Mouse (Mus musculus): ENCODE results near the gene Tgfb3. TPM values are rescaled to one million over a fixed set of nuclear protein-coding genes. Genes with fewer than 3 reads are reported as not detected.
A peak's percentile ranks its signal among the peaks of the same experiment; 100 is the strongest.

Tgfb3 gene
- polyA plus RNA-seq, 1 experiment from 2014 or later = 12.1 TPM

DNA sequence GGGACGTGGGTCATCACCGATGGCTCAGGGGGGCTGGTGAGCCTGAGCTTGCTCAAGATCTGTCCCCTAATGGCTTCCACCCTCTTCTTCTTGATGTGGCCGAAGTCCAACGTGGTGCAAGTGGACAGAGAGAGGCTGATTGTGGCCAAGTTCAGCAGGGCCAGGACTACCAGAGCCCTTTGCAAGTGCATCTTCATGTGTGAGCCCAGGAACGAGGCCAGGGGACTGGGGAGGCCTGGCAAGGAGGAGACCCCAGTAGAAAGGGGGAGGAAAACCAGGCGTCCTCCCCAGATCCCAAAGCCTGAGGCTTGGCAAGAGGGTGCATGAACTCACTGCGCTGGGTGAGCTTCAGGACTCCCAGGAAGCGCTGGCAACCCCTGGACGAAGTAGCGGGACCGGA is 1.1 kb downstream of the Tgfb3 start:
- Histone ChIP-seq H3K27ac (no peak overlapping the region), H3K27me3 (replicated peaks) (no peaks in the 10 kb centered on the region), H3K9me3 (no peaks in the 10 kb centered on the region), H3K4me2 (replicated peaks) (peak overlapping the region; percentile 76), H3K9ac (peak overlapping the region; percentile 43), H3K36me3 (no peaks in the 10 kb centered on the region), H3K4me1 (peaks cover 30% of the 10 kb centered on the region), H3K4me3 (peak overlapping the region; percentile 9)
- 25% methylated on average over 11 of the region's 11 CpGs for WGBS
- no peak for ATAC-seq (ENCODE audit: low FRiP score, low read depth)

DNA sequence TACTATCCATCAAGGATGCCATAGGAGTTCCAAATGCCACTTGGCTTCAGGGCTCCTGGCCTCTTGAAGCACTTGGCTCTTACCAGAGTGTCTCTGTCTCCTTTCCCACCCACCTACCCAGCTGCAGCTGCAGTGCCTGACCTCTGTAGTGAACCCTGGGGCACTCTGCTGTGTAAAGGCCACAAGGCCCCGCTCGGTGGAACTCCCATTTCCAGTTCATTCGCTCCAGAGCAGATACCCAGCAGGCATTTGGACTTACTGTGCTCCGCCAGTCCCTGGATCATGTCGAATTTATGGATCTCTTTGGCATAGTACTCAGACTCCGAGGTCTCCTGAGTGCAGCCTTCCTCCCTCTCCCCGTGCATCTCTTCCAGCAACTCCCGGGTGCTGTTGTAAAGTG is 1.5 kb downstream of the Tgfb3 start:
- no peaks in the 10 kb centered on the region for H3K27me3 ChIP-seq (replicated peaks)
- no peaks in the 10 kb centered on the region for H3K9me3 ChIP-seq
- H3K4me2 ChIP-seq (replicated peaks) = peak overlapping the region; percentile 76
- WGBS = 13% methylated on average over 8 of the region's 8 CpGs
- peak overlapping the region; percentile 9 for H3K4me3 ChIP-seq
- H3K4me1 ChIP-seq = peaks cover 30% of the 10 kb centered on the region
- ATAC-seq (ENCODE audit: low FRiP score, low read depth) = no peak
- no peaks in the 10 kb centered on the region for H3K36me3 ChIP-seq
- H3K9ac ChIP-seq = peak overlapping the region; percentile 43; the same call in 1 of the 2 replicates
- no peak overlapping the region for H3K27ac ChIP-seq

- peak overlapping the region; percentile 0; the same call in 1 of the 2 replicates for H3K9ac ChIP-seq
Measured at GRCm38 (mm10) chr12:86076321-86076901, 2.4 kb downstream of the Tgfb3 start.

GRCm38 (mm10) chr12:86075358-86075757 is 3.5 kb downstream of the Tgfb3 start:
- no peak overlapping the region for H3K27ac ChIP-seq
- no peaks in the 10 kb centered on the region for H3K36me3 ChIP-seq
- H3K9me3 ChIP-seq = 0 out of 2 replicates have a peak, but pooled peaks cover 3% of the 10 kb centered on the region
- no peaks in the 10 kb centered on the region for H3K27me3 ChIP-seq (replicated peaks)
- WGBS = 93% methylated on average over 7 of the region's 7 CpGs
- ATAC-seq (ENCODE audit: low FRiP score, low read depth) = no peak
- H3K4me2 ChIP-seq (replicated peaks) = peak overlapping the region; percentile 76; the same call in 1 of the 2 replicates
- H3K4me3 ChIP-seq = no peak overlapping the region
- H3K4me1 ChIP-seq = peaks cover 30% of the 10 kb centered on the region
- no peak overlapping the region for H3K9ac ChIP-seq

More at GRCm38 (mm10) chr12:86076321-86076901, 2.4 kb downstream of the Tgfb3 start:
- ATAC-seq (ENCODE audit: low FRiP score, low read depth) = no peak
- peak overlapping the region; percentile 76 for H3K4me2 ChIP-seq (replicated peaks)
- H3K4me1 ChIP-seq = peaks cover 30% of the 10 kb centered on the region
- 0 out of 2 replicates have a peak, but pooled peaks cover 3% of the 10 kb centered on the region for H3K9me3 ChIP-seq
- no peaks in the 10 kb centered on the region for H3K36me3 ChIP-seq
- H3K27me3 ChIP-seq (replicated peaks) = no peaks in the 10 kb centered on the region
- 7% methylated on average over 13 of the region's 13 CpGs for WGBS
- no peak overlapping the region for H3K27ac ChIP-seq
- H3K4me3 ChIP-seq = peak overlapping the region; percentile 9

DNA sequence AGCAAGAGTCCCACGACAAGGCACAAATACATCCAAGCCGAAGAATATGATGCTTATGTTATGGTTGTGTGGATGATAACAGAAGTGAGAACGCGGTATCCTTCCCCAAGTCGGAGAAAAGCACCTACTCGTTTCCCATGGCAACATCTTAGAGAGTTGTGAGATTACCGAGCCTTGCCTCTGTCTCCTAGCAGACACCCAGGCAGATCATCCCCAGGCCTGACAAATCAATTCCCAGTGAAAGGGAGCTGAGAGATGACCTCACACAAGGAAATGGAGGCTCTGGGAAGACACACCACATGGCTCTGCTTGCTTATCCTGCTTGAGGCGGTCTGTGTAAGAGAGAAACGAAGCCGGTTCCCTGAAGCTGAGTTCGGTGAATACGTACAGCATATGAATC is 4.2 kb downstream of the Tgfb3 start:
- no peak overlapping the region for H3K4me2 ChIP-seq (replicated peaks)
- peaks cover 30% of the 10 kb centered on the region for H3K4me1 ChIP-seq
- 87% methylated on average over 12 of the region's 12 CpGs for WGBS
- no peaks in the 10 kb centered on the region for H3K27me3 ChIP-seq (replicated peaks)
- no peak for ATAC-seq (ENCODE audit: low FRiP score, low read depth)
- H3K27ac ChIP-seq = no peak overlapping the region
- no peak overlapping the region for H3K4me3 ChIP-seq
- H3K9me3 ChIP-seq = 0 out of 2 replicates have a peak, but pooled peaks cover 3% of the 10 kb centered on the region
- no peak overlapping the region for H3K9ac ChIP-seq
- no peaks in the 10 kb centered on the region for H3K36me3 ChIP-seq

DNA sequence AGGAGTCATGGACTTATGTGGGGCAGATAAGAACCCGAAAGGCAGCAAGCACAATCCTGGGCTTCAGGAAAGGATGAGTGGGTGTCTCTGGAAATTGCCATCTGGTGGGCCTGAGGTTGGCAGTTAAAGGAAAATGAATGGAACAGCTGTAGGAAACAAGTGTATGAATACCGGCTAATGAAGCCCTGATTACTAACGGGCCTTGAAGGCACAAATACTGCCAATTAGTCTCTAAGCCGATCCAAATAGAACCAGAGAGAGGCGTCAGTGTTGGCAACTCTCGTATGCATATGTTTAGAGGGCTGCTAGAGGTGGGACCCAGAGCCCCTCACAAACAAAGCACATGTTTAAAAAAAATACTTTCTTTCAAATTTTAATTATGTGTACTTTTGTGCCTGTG is 7.4 kb downstream of the Tgfb3 start:
- 77% methylated on average over 6 of the region's 6 CpGs for WGBS
- 0 out of 2 replicates have a peak, but pooled peaks cover 3% of the 10 kb centered on the region for H3K9me3 ChIP-seq

GRCm38 (mm10) chr12:86064796-86065195 is 14.0 kb downstream of the Tgfb3 start:
- H3K9me3 ChIP-seq = no peaks in the 10 kb centered on the region

More for the DNA sequence above, 7.4 kb downstream of the Tgfb3 start:
- Histone ChIP-seq H3K9ac (no peak overlapping the region), H3K36me3 (no peaks in the 10 kb centered on the region), H3K4me2 (replicated peaks) (no peak overlapping the region), H3K27me3 (replicated peaks) (no peaks in the 10 kb centered on the region), H3K4me1 (peaks cover 9% of the 10 kb centered on the region), H3K4me3 (no peak overlapping the region), H3K27ac (no peak overlapping the region)
- no peak for ATAC-seq (ENCODE audit: low FRiP score, low read depth)

GRCm38 (mm10) chr12:86059341-86059740 is 19.5 kb downstream of the Tgfb3 start:
- Histone ChIP-seq H3K36me3 (peaks cover 14% of the 10 kb centered on the region; the same call in 1 of the 2 replicates), H3K4me3 (no peak overlapping the region), H3K9ac (no peak overlapping the region), H3K9me3 (no peaks in the 10 kb centered on the region), H3K4me2 (replicated peaks) (no peak overlapping the region), H3K4me1 (no peaks in the 10 kb centered on the region), H3K27me3 (replicated peaks) (no peaks in the 10 kb centered on the region), H3K27ac (no peak overlapping the region)
- no peak for ATAC-seq (ENCODE audit: low FRiP score, low read depth)
- 85% methylated on average over 6 of the region's 6 CpGs for WGBS

More at GRCm38 (mm10) chr12:86064796-86065195, 14.0 kb downstream of the Tgfb3 start:
- ATAC-seq (ENCODE audit: low FRiP score, low read depth) = no peak
- Histone ChIP-seq H3K4me3 (no peak overlapping the region), H3K4me1 (no peaks in the 10 kb centered on the region), H3K4me2 (replicated peaks) (no peak overlapping the region), H3K27ac (no peak overlapping the region), H3K27me3 (replicated peaks) (no peaks in the 10 kb centered on the region), H3K36me3 (peaks cover 5% of the 10 kb centered on the region; the same call in 1 of the 2 replicates), H3K9ac (no peak overlapping the region)

DNA sequence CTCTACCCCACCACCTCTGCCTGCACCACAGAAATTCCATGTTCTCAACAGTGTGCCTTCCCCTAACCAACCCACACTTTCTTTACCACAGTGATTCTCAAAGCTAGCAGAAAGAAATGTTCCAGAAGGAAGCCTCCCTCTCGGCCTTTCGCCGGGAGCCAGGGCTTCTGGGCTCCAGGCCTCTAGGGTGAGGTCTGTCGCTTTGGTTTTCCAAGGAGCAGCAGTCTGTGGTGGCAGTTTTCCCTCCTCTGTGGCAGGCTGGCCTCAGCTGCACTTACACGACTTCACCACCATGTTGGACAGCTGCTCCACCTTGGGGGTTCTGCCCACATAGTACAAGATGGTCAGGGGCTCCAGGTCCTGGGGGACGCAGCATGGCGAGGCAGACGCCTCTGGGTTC is 21.3 kb downstream of the Tgfb3 start:
- Histone ChIP-seq H3K9ac (no peak overlapping the region), H3K4me1 (no peaks in the 10 kb centered on the region), H3K4me3 (no peak overlapping the region), H3K9me3 (no peaks in the 10 kb centered on the region), H3K27me3 (replicated peaks) (no peaks in the 10 kb centered on the region), H3K27ac (no peak overlapping the region), H3K4me2 (replicated peaks) (no peak overlapping the region), H3K36me3 (peaks cover 14% of the 10 kb centered on the region; the same call in 1 of the 2 replicates)
- no peak for ATAC-seq (ENCODE audit: low FRiP score, low read depth)
- 86% methylated on average over 8 of the region's 8 CpGs for WGBS

DNA sequence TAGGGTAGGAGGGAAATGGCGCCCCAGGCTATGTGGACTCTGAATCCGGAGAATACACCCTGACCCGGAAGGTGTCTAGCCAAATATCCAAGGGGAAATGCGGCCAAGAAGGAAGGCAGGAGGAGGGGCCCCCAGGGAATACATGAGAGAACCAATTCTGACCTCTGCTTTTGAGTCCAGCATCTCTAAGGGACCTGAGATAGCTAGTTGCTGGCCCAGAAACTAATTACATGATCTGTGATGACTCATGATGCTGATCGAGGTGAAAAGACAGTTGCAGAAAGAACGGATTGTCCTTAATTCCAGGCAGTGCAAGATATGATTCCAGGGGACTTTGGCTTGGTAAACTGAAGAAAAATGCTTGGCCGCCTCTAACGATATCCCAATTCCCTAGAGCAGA is 21.9 kb downstream of the Tgfb3 start:
- Histone ChIP-seq H3K36me3 (peaks cover 11% of the 10 kb centered on the region; the same call in 1 of the 2 replicates), H3K4me3 (no peak overlapping the region), H3K27ac (no peak overlapping the region), H3K4me1 (no peaks in the 10 kb centered on the region), H3K4me2 (replicated peaks) (no peak overlapping the region), H3K9ac (no peak overlapping the region), H3K9me3 (no peaks in the 10 kb centered on the region), H3K27me3 (replicated peaks) (no peaks in the 10 kb centered on the region)
- WGBS = 88% methylated on average over 8 of the region's 8 CpGs
- ATAC-seq (ENCODE audit: low FRiP score, low read depth) = no peak

DNA sequence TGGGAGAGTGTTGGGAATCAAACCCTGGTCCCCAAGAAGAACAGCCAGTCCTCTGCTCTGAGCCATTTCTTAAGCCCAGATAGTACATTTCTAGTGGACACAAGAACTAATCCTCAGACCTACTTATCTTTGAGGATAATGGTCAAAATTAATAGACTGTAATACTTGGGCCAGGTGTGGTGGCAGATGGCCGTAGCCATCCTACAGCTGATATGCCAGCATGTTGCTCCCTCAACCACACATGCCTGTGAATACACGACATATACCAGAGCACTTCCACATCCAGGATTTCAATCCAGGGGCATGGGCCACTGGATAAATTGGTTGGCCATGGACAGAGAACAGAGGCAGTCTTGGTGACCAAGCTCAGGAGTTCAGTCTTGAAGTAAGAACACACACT is 23.5 kb downstream of the Tgfb3 start:
- no peak overlapping the region for H3K4me2 ChIP-seq (replicated peaks)
- 91% methylated on average over 2 of the region's 2 CpGs for WGBS
- no peak overlapping the region for H3K9ac ChIP-seq
- 0 out of 2 replicates have a peak, but pooled peaks cover 9% of the 10 kb centered on the region for H3K36me3 ChIP-seq
- no peaks in the 10 kb centered on the region for H3K27me3 ChIP-seq (replicated peaks)
- no peak overlapping the region for H3K27ac ChIP-seq
- H3K4me1 ChIP-seq = no peaks in the 10 kb centered on the region
- no peaks in the 10 kb centered on the region for H3K9me3 ChIP-seq
- H3K4me3 ChIP-seq = no peak overlapping the region
- no peak for ATAC-seq (ENCODE audit: low FRiP score, low read depth)

GRCm38 (mm10) chr12:86051477-86051876 is 27.4 kb downstream of the Tgfb3 start:
- Histone ChIP-seq H3K9ac (no peak overlapping the region), H3K4me1 (no peaks in the 10 kb centered on the region), H3K4me3 (no peak overlapping the region), H3K27me3 (replicated peaks) (no peaks in the 10 kb centered on the region), H3K9me3 (no peaks in the 10 kb centered on the region), H3K27ac (no peak overlapping the region), H3K36me3 (0 out of 2 replicates have a peak, but pooled peaks cover 4% of the 10 kb centered on the region), H3K4me2 (replicated peaks) (no peak overlapping the region)
- no peak for ATAC-seq (ENCODE audit: low FRiP score, low read depth)
- WGBS = 92% methylated on average over 5 of the region's 5 CpGs

DNA sequence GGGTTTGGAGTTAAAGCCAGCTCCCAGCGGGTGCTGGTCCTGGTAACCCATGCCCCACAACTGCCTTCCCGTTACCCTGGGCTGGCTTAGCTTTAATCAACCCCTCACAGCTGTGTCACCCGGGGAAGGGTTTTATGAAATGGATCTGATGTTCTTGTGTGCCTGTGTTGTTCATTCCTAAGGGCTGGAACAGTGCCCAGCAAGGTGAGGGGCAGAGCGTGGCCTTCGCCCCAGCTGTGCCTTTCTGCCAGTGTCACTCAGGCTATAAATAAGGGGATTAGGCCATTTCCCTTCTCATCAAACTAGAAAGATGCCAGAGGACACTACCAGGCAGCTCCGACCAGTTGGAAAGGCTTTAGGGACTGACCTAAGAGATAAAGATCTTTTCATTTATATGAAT is 29.0 kb downstream of the Tgfb3 start:
- Histone ChIP-seq H3K4me2 (replicated peaks) (no peak overlapping the region), H3K27me3 (replicated peaks) (no peaks in the 10 kb centered on the region), H3K9me3 (no peaks in the 10 kb centered on the region), H3K4me3 (no peak overlapping the region), H3K27ac (no peak overlapping the region), H3K9ac (no peak overlapping the region), H3K4me1 (no peaks in the 10 kb centered on the region), H3K36me3 (no peaks in the 10 kb centered on the region)
- WGBS = 70% methylated on average over 6 of the region's 6 CpGs
- no peak for ATAC-seq (ENCODE audit: low FRiP score, low read depth)

Measured in neural tube, embryonic 12.5 days (tissue).